Mouse (Mus musculus): ENCODE measurements around the gene Ptma. TPM values are rescaled to one million over a fixed set of nuclear protein-coding genes. Genes with fewer than 3 reads are reported as not detected.
A peak's percentile ranks its signal among the peaks of the same experiment; 100 is the strongest.

The Ptma gene
- polyA plus RNA-seq, 2 experiments: 993 to 1,286 TPM

DNA sequence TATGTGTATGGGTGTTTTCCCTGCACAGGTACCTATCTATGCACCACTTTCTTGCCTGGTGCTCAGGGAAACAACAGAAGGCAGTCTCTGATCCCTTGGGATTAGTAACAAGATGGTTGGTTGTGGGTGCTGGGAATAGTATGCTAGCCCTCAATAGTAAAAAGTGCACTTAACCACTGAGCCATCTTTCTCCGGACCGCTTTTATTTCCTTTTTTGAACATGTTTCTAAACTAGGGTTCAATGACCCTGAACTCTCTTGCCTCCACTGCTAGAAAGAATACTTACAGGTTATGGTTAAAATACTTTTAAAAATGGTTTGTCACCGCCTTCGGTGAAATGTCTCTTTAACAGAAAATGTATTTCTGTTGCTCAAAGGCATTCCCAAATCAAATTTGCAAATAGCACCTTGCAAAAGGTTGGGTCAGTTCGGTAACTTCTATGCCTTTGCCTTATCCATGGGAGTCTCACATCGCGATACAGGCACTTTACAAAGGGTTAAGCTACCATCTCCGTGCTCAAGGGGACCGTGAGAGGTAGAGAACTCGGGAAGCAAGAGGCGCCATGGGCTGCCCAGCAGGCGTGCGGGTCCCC is 39.7 kb upstream of the Ptma start:
- H3K4me1 ChIP-seq (replicated peaks; ENCODE audit: control insufficient read depth in 2 of 2, insufficient read depth in 2 of 2, low read length in 1 of 2): peaks cover 16 to 31% of the 10 kb centered on the region in 2 experiments
- no peak; the same call in 1 of the 2 replicates for ATAC-seq (ENCODE audit: insufficient read depth)

GRCm38 (mm10) chr1:86487295-86487907 is 39.1 kb upstream of the Ptma start:
- peaks cover 22 to 31% of the 10 kb centered on the region in 2 experiments for H3K4me1 ChIP-seq (replicated peaks; ENCODE audit: control insufficient read depth in 2 of 2, insufficient read depth in 2 of 2, low read length in 1 of 2)
- H3K36me3 ChIP-seq (replicated peaks; ENCODE audit: control insufficient read depth, insufficient read depth, low read depth): no peaks in the 10 kb centered on the region
- no peaks in the 10 kb centered on the region for H3K9me3 ChIP-seq (ENCODE audit: control insufficient read depth, low read length)
- TF ChIP-seq EP300 (IDR thresholded peaks at IDR 0.05; ENCODE audit: low read depth) (peak; percentile 78), CTCF (IDR thresholded peaks at IDR 0.05; ENCODE audit: low read depth) (no peak; the same call in 1 of the 2 replicates)
- WGBS (ENCODE audit: insufficient replicate concordance): under 1% methylated on average over 74 of the region's 74 CpGs
- H3K4me3 ChIP-seq (ENCODE audit: insufficient read depth in 1 of 2, low read depth in 2 of 2, low read length in 2 of 2): peak overlapping the region; percentile 75 to 84
- peak overlapping the region; percentile 88 for H3K4me2 ChIP-seq (ENCODE audit: low read depth)
- H3K9ac ChIP-seq (replicated peaks): peak overlapping the region; percentile 97
- H3K27ac ChIP-seq: peak overlapping the region; percentile 94
- ATAC-seq (ENCODE audit: insufficient read depth) (peak; percentile 93), DNase-seq (ENCODE audit: low read depth in 3 of 3, low spot score in 3 of 3) (peak; percentile 97 to 98 (median 98))
- no peaks in the 10 kb centered on the region for H3K27me3 ChIP-seq (ENCODE audit: control insufficient read depth, insufficient read depth, low read length)

More for the DNA sequence above, 39.7 kb upstream of the Ptma start:
- no peaks in the 10 kb centered on the region for H3K36me3 ChIP-seq (replicated peaks; ENCODE audit: control insufficient read depth, insufficient read depth, low read depth)
- no peaks in the 10 kb centered on the region for H3K27me3 ChIP-seq (ENCODE audit: control insufficient read depth, insufficient read depth, low read length)
- H3K9ac ChIP-seq (replicated peaks): peak overlapping the region; percentile 91
- H3K27ac ChIP-seq: peak overlapping the region; percentile 94
- WGBS (ENCODE audit: insufficient replicate concordance): 3% methylated on average over 13 of the region's 13 CpGs
- DNase-seq (ENCODE audit: low read depth in 3 of 3, low spot score in 3 of 3): no peak
- peak overlapping the region; percentile 88 for H3K4me2 ChIP-seq (ENCODE audit: low read depth)
- TF ChIP-seq CTCF (IDR thresholded peaks at IDR 0.05; ENCODE audit: low read depth): no peak
- TF ChIP-seq EP300 (IDR thresholded peaks at IDR 0.05; ENCODE audit: low read depth): no peak
- H3K9me3 ChIP-seq (ENCODE audit: control insufficient read depth, low read length): no peaks in the 10 kb centered on the region
- H3K4me3 ChIP-seq (ENCODE audit: insufficient read depth in 1 of 2, low read depth in 2 of 2, low read length in 2 of 2): peak overlapping the region; percentile 75 to 84

DNA sequence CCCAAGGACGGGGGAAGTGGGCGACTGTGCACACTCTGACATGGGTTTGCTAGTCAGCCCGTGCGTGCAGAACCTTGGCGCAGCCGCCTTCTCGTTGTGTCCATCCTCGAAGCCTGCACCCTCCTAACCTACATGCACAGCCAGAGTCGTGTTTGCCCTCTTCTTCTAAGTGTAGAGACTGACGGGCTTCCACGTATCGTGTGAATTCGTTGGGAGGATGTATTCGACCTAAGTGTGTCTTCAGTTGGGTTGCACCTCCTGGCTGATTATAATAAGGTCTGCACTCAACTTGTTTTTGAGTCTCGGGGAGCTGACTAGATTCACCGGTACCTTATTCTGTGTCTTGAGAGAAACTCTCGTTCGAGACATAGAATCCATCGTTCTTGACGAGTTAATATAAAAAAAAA is 38.6 kb upstream of the Ptma start:
- H3K9ac ChIP-seq (replicated peaks): peak overlapping the region; percentile 97
- no peak for DNase-seq (ENCODE audit: low read depth in 3 of 3, low spot score in 3 of 3)
- peak; percentile 17; the same call in 1 of the 2 replicates for ATAC-seq (ENCODE audit: insufficient read depth)
- WGBS (ENCODE audit: insufficient replicate concordance): 4% methylated on average over 20 of the region's 20 CpGs
- H3K27me3 ChIP-seq (ENCODE audit: control insufficient read depth, insufficient read depth, low read length): no peaks in the 10 kb centered on the region
- H3K4me3 ChIP-seq (ENCODE audit: insufficient read depth in 1 of 2, low read depth in 2 of 2, low read length in 2 of 2): peak overlapping the region; percentile 69 to 84
- peak overlapping the region; percentile 84 for H3K27ac ChIP-seq
- H3K4me1 ChIP-seq (replicated peaks; ENCODE audit: control insufficient read depth in 2 of 2, insufficient read depth in 2 of 2, low read length in 1 of 2): peaks cover 26 to 35% of the 10 kb centered on the region in 2 experiments
- TF ChIP-seq CTCF (IDR thresholded peaks at IDR 0.05; ENCODE audit: low read depth) (no peak), EP300 (IDR thresholded peaks at IDR 0.05; ENCODE audit: low read depth) (no peak)
- H3K9me3 ChIP-seq (ENCODE audit: control insufficient read depth, low read length): no peaks in the 10 kb centered on the region
- H3K36me3 ChIP-seq (replicated peaks; ENCODE audit: control insufficient read depth, insufficient read depth, low read depth): no peaks in the 10 kb centered on the region
- H3K4me2 ChIP-seq (ENCODE audit: low read depth): peak overlapping the region; percentile 88

- DNase-seq (ENCODE audit: low read depth in 3 of 3, low spot score in 3 of 3): no peak
- H3K36me3 ChIP-seq (replicated peaks; ENCODE audit: control insufficient read depth, insufficient read depth, low read depth): no peaks in the 10 kb centered on the region
- peak overlapping the region; percentile 88 for H3K4me2 ChIP-seq (ENCODE audit: low read depth)
- H3K27me3 ChIP-seq (ENCODE audit: control insufficient read depth, insufficient read depth, low read length): no peaks in the 10 kb centered on the region
- ATAC-seq (ENCODE audit: insufficient read depth): no peak
- H3K9me3 ChIP-seq (ENCODE audit: control insufficient read depth, low read length): no peaks in the 10 kb centered on the region
- H3K4me3 ChIP-seq (ENCODE audit: insufficient read depth in 1 of 2, low read depth in 2 of 2, low read length in 2 of 2): peak overlapping the region; percentile 69 to 84
- TF ChIP-seq EP300 (IDR thresholded peaks at IDR 0.05; ENCODE audit: low read depth): no peak
- no peak for TF ChIP-seq CTCF (IDR thresholded peaks at IDR 0.05; ENCODE audit: low read depth)
- peak overlapping the region; percentile 84 for H3K27ac ChIP-seq
- peak overlapping the region; percentile 97 for H3K9ac ChIP-seq (replicated peaks)
- WGBS (ENCODE audit: insufficient replicate concordance): 57% methylated on average over 7 of the region's 7 CpGs
- peaks cover 26 to 35% of the 10 kb centered on the region in 2 experiments for H3K4me1 ChIP-seq (replicated peaks; ENCODE audit: control insufficient read depth in 2 of 2, insufficient read depth in 2 of 2, low read length in 1 of 2)
Observed at GRCm38 (mm10) chr1:86488326-86488725, 38.2 kb upstream of the Ptma start.

DNA sequence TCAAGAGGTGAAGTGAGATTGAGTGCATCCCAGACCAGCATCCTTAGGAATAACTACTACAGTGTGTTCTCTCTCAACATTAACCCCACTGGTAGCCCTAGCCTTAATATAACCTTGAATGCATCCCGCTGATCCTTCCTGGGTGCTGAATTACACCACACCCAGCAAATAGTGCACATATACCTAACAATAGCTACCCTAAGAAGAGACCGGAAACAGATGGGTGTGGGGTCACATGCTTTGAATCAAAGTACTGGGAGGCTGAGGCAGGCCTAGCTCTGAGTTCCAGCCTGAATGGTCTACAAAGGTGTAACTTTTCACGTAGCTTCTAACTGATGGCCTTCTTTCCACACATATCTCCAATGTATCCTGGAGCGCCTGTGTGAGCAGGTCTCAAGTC is 37.8 kb upstream of the Ptma start:
- Histone ChIP-seq H3K4me2 (ENCODE audit: low read depth) (peak overlapping the region; percentile 88), H3K4me3 (ENCODE audit: insufficient read depth in 1 of 2, low read depth in 2 of 2, low read length in 2 of 2) (peak overlapping the region; percentile 69 to 84; a peak in 3 of 4 replicates), H3K9me3 (ENCODE audit: control insufficient read depth, low read length) (no peaks in the 10 kb centered on the region), H3K36me3 (replicated peaks; ENCODE audit: control insufficient read depth, insufficient read depth, low read depth) (no peaks in the 10 kb centered on the region), H3K4me1 (replicated peaks; ENCODE audit: control insufficient read depth in 2 of 2, insufficient read depth in 2 of 2, low read length in 1 of 2) (peaks cover 26 to 35% of the 10 kb centered on the region in 2 experiments), H3K9ac (replicated peaks) (peak overlapping the region; percentile 97), H3K27me3 (ENCODE audit: control insufficient read depth, insufficient read depth, low read length) (no peaks in the 10 kb centered on the region), H3K27ac (peak overlapping the region; percentile 84)
- ATAC-seq (ENCODE audit: insufficient read depth) (no peak), DNase-seq (ENCODE audit: low read depth in 3 of 3, low spot score in 3 of 3) (no peak)
- WGBS (ENCODE audit: insufficient replicate concordance): 85% methylated on average over 4 of the region's 4 CpGs
- TF ChIP-seq CTCF (IDR thresholded peaks at IDR 0.05; ENCODE audit: low read depth) (no peak), EP300 (IDR thresholded peaks at IDR 0.05; ENCODE audit: low read depth) (no peak)
